Comparison of ENCODE assay signal across 13 mouse cellular contexts in genomic region chr3:82364505-82364904, GRCm38 (mm10). TPM values are rescaled to one million over a fixed set of nuclear protein-coding genes. Genes with fewer than 3 reads are reported as not detected.
DNase-seq lines count a peak whose midpoint lies in the region; ATAC-seq lines count a peak whose summit lies in the region.
"Had no signal": no experiment of that assay in that cellular context is flagged by ENCODE, and none has a peak within 500 bp of the region (broad histone marks: within the 10 kb centered on the region; RNA-seq: fewer than 3 reads in every experiment).

No protein-coding gene starts in this region.

- 0 out of 2 replicates have a peak, but pooled peaks have one; percentile 16 for ATAC-seq in hindbrain, embryonic 16.5 days
- ATAC-seq in hindbrain, embryonic 12.5 days (ENCODE audit: low FRiP score), result no peak; the same call in 1 of the 2 replicates
- peak; percentile 30; the same call in 1 of the 2 replicates for ATAC-seq in forebrain, embryonic 15.5 days (replicated peaks)
- ATAC-seq: intestine, embryonic 16.5 days had no signal

- no peaks in the 10 kb centered on the region for H3K27me3 ChIP-seq in hindbrain, embryonic 16.5 days (replicated peaks; ENCODE audit: control insufficient read depth, insufficient read depth, low read length)
- no peaks in the 10 kb centered on the region for H3K27me3 ChIP-seq in hindbrain, embryonic 12.5 days
- H3K27me3 ChIP-seq in forebrain, embryonic 15.5 days, result no peaks in the 10 kb centered on the region
- H3K27me3 ChIP-seq: embryonic facial prominence, embryonic 12.5 days; midbrain, embryonic 13.5 days had no signal

- H3K27ac ChIP-seq in hindbrain, embryonic 16.5 days (ENCODE audit: low read depth, low read length), result no peak overlapping the region
- no peak overlapping the region for H3K27ac ChIP-seq in hindbrain, embryonic 12.5 days
- no peak overlapping the region for H3K27ac ChIP-seq in forebrain, embryonic 15.5 days (replicated peaks)
- H3K27ac ChIP-seq: embryonic facial prominence, embryonic 12.5 days; liver, embryonic 14.5 days; midbrain, embryonic 13.5 days had no signal

- H3K4me2 ChIP-seq in hindbrain, embryonic 16.5 days (ENCODE audit: low read length), result no peak overlapping the region
- H3K4me2 ChIP-seq in hindbrain, embryonic 12.5 days (replicated peaks), result no peak overlapping the region
- H3K4me2 ChIP-seq in forebrain, embryonic 15.5 days (replicated peaks), result no peak overlapping the region
- H3K4me2 ChIP-seq: embryonic facial prominence, embryonic 12.5 days; midbrain, embryonic 13.5 days had no signal

- peaks cover 3% of the 10 kb centered on the region; the same call in 1 of the 2 replicates for H3K4me1 ChIP-seq in hindbrain, embryonic 16.5 days (ENCODE audit: control insufficient read depth, insufficient read depth, low read depth, low read length)
- no peaks in the 10 kb centered on the region for H3K4me1 ChIP-seq in hindbrain, embryonic 12.5 days
- H3K4me1 ChIP-seq in forebrain, embryonic 15.5 days, result no peaks in the 10 kb centered on the region
- H3K4me1 ChIP-seq: embryonic facial prominence, embryonic 12.5 days had no signal

- peaks cover 15% of the 10 kb centered on the region for H3K36me3 ChIP-seq in hindbrain, embryonic 16.5 days (ENCODE audit: control insufficient read depth, insufficient read depth, low read length)
- H3K36me3 ChIP-seq in hindbrain, embryonic 12.5 days, result peaks cover 24% of the 10 kb centered on the region
- peaks cover 29% of the 10 kb centered on the region for H3K36me3 ChIP-seq in forebrain, embryonic 15.5 days

- H3K9ac ChIP-seq in hindbrain, embryonic 16.5 days (ENCODE audit: low read depth, low read length), result no peak overlapping the region
- no peak overlapping the region for H3K9ac ChIP-seq in hindbrain, embryonic 12.5 days
- no peak overlapping the region for H3K9ac ChIP-seq in forebrain, embryonic 15.5 days (replicated peaks)
- H3K9ac ChIP-seq: embryonic facial prominence, embryonic 12.5 days; liver, embryonic 14.5 days; midbrain, embryonic 13.5 days had no signal

- H3K9me3 ChIP-seq in hindbrain, embryonic 16.5 days (ENCODE audit: control insufficient read depth, low read length), result no peaks in the 10 kb centered on the region
- H3K9me3 ChIP-seq in hindbrain, embryonic 12.5 days (replicated peaks), result no peaks in the 10 kb centered on the region
- no peaks in the 10 kb centered on the region for H3K9me3 ChIP-seq in forebrain, embryonic 15.5 days
- H3K9me3 ChIP-seq: embryonic facial prominence, embryonic 12.5 days; midbrain, embryonic 13.5 days had no signal

- H3K4me3 ChIP-seq in hindbrain, embryonic 16.5 days (ENCODE audit: low read length), result no peak overlapping the region
- H3K4me3 ChIP-seq in hindbrain, embryonic 12.5 days, result no peak overlapping the region
- H3K4me3 ChIP-seq in forebrain, embryonic 15.5 days, result no peak overlapping the region
- H3K4me3 ChIP-seq: embryonic facial prominence, embryonic 12.5 days; midbrain, embryonic 13.5 days had no signal

- WGBS in hindbrain, embryonic 16.5 days, result 88% methylated on average over 8 of the region's 8 CpGs
- 92% methylated on average over 8 of the region's 8 CpGs for WGBS in hindbrain, embryonic 12.5 days
- 91% methylated on average over 8 of the region's 8 CpGs for WGBS in forebrain, embryonic 15.5 days

- peak; percentile 86 for DNase-seq in brain, adult 2 months (ENCODE audit: low read depth, low spot score)
- DNase-seq in lung, postnatal 10 days, result peak; percentile 16
- DNase-seq in gastrocnemius, postnatal 25 days, result no peak
- DNase-seq in testis, postnatal 14 days (ENCODE audit: low spot score), result no peak
- DNase-seq in adrenal gland, adult (ENCODE audit: inconsistent age in 2 of 2, low spot score in 1 of 2), result no peak
- DNase-seq: gastrocnemius, postnatal 14 days had no signal

RNA-seq across cellular contexts. Expression of gene Map9, which starts 6.7 kb away (rescaled TPM):
- 108 and 122 TPM in 2 replicates for polyA plus RNA-seq in hindbrain, embryonic 16.5 days (2015; fragmentation: Nextera tagmentation; extraction: Ambion mirVana)
- polyA plus RNA-seq in hindbrain, embryonic 12.5 days (2016; fragmentation: Nextera tagmentation; extraction: Ambion mirVana), result 16.7 and 20.5 TPM in 2 replicates
- polyA plus RNA-seq in forebrain, embryonic 15.5 days (2015; fragmentation: Nextera tagmentation; extraction: Ambion mirVana), result 81.0 and 90.4 TPM in 2 replicates
- 1 to 10 TPM; 1.9 to 2.2 TPM for total RNA-seq in gastrocnemius, postnatal 25 days (2021)

Comparison
In these comparisons a context has a peak if more than half of its experiments do, and no peak if none do; other contexts are left out.
1. DNase-seq: peak in brain, adult 2 months (single experiment) and lung, postnatal 10 days (single experiment); none in gastrocnemius, postnatal 25 days (single experiment), testis, postnatal 14 days (single experiment) and adrenal gland, adult (0 of 2).